Mouse (Mus musculus): Measurements from ENCODE around the gene Alad. TPM values are rescaled to one million over a fixed set of nuclear protein-coding genes. Genes with fewer than 3 reads are reported as not detected.
A peak's percentile ranks its signal among the peaks of the same experiment; 100 is the strongest.

Alad gene
- 10 to 100 TPM; 31.5 to 33.7 TPM for total RNA-seq (2021)
- long read RNA-seq, transcript Alad-201 (12 exons, 1,206 nt), result major isoform, 43 of 51 reads
- long read RNA-seq, partial matches to known transcripts, result 2 of 51 reads
- long read RNA-seq, other reads (novel, unspliced or antisense), result 5 of 51 reads

DNA sequence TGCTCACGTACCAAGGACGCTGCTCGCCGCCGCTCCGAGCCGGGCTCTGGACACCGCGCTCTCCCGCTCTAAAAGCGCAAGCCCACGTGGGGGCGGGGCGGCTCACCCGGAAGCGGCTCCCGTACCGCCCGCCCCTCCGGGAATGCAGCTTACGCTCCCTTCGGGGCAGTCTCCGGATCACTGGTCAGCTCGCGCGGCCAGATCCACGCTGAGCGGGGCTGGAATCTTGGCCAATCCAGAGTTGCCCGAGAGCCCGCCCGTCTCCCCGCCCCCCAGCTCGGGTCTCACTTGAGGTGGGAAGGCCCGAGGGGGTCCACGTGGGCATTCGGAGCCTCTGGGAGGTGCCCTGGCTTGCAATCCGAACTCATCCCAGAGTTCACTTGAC, at the start of gene Alad:
Alad (minus strand) TSS at position 70 of the 385 bp plus-strand sequence.
- DNase-seq (ENCODE audit: low spot score in 2 of 2), result peak; percentile 70 to 81

GRCm38 (mm10) chr4:62568359-62568758, 48.6 kb upstream of the Alad start:
- DNase-seq (ENCODE audit: low spot score in 2 of 2), result no peak

- DNase-seq (ENCODE audit: low spot score in 2 of 2), result no peak
Measured at GRCm38 (mm10) chr4:62567696-62568095, 48.0 kb upstream of the Alad start.

- DNase-seq (ENCODE audit: low spot score in 2 of 2), result no peak
Measured at GRCm38 (mm10) chr4:62566530-62566929, 46.8 kb upstream of the Alad start.

- no peak for DNase-seq (ENCODE audit: low spot score in 2 of 2)
Measured at GRCm38 (mm10) chr4:62562006-62562405, 42.3 kb upstream of the Alad start.

- DNase-seq (ENCODE audit: low spot score in 2 of 2), result no peak
Measured at GRCm38 (mm10) chr4:62561630-62562001, 41.9 kb upstream of the Alad start.

GRCm38 (mm10) chr4:62560963-62561629, 41.4 kb upstream of the Alad start:
- DNase-seq (ENCODE audit: low spot score in 2 of 2), result peak; percentile 49 to 89

DNA sequence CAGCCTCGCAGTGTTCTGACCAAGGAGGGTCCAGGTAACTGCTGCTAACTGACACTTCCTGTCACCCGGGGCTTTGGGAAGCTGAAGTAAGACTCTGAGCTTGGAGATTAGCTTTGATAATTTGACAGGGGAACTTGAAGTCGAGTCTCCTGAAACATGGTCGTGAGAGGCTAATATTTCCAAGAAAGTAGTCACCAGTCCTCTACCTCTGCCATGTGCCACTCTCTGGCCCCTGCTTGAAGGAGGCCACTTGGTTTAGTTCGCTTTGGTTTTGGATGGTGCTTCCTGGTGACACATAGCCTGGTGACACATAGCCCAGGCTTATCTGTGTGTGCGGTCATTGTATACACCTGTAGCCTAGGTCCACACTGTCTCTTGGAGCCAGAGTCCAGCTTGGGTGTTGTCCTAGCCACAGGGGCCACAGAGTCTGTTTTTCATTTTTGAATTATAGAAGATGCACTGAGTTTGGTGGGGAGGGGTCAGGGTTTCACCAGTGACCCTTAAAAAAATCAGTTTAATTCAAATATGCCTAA, 40.1 kb upstream of the Alad start, which contains the start of gene Rgs3:
Rgs3 (plus strand) TSS at position 51 of the 533 bp plus-strand sequence.
- DNase-seq (ENCODE audit: low spot score in 2 of 2), result no peak

- DNase-seq (ENCODE audit: low spot score in 2 of 2), result no peak
Measured at GRCm38 (mm10) chr4:62557436-62557835, 37.7 kb upstream of the Alad start.

GRCm38 (mm10) chr4:62551966-62552365, 32.2 kb upstream of the Alad start:
- DNase-seq (ENCODE audit: low spot score in 2 of 2), result no peak

GRCm38 (mm10) chr4:62544801-62545200, 25.1 kb upstream of the Alad start:
- DNase-seq (ENCODE audit: low spot score in 2 of 2), result no peak

GRCm38 (mm10) chr4:62543782-62544181, 24.1 kb upstream of the Alad start:
- DNase-seq (ENCODE audit: low spot score in 2 of 2), result no peak

DNA sequence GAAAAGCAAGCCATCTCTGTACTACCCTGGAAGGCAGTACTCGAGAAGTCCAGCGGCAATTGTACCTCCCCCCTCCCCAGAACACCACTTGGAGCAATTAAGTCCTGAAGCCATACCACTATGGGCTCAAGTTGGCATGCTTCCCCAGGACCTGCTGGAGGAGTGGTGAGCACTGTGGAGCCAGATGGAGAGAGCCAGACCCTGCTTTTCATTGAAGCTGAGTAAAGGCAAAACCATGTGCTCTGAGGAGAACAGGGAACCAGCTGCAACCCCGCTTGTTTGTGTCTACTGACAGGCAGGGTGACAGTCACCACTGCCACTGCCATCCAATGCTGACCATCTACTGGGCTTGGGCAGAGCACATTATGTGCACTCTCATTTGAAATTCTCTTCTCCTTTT, 22.1 kb upstream of the Alad start:
- DNase-seq (ENCODE audit: low spot score in 2 of 2), result peak in 1 of 2 experiments; percentile 11

DNA sequence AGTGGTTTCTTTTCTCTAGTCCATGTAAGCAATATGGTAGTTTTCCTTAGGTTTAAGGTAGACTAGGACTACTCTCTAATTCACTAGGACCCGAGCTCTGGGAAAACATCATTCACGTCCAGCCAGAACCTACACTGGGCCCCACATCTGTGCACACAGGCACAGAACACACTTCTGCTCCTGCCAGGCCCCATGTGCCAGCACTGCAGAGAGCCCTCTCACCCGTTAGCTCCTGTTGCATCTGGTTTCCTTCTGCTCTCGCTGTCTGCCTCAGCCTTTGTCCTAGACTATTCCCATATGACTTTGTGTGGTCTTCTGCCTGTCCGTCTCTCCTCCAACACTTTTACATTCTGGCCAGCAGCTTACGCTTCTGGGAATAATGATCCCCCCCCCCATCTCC, 14.0 kb upstream of the Alad start:
- no peak for DNase-seq (ENCODE audit: low spot score in 2 of 2)

GRCm38 (mm10) chr4:62527655-62528054, 7.9 kb upstream of the Alad start:
- DNase-seq (ENCODE audit: low spot score in 2 of 2), result no peak

DNA sequence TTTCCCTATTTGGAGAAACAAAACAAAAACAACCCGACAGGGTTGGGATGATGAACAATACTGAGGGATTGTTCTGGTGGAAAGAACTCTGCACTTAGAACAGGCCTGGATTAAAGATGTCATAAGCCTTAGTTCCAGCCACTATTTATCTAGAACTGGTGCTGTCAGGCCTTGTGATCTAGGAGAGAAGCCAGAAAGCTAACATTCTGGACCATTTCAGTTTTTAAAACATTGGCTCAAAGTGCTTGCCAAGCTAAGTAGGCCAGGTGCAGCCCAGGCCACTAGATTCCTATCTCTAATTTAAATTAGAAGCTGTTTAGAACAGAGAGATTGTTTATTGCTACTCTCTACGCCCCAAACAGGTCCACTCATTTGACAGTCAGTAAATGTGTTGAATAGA, 6.5 kb upstream of the Alad start:
- DNase-seq (ENCODE audit: low spot score in 2 of 2), result no peak

GRCm38 (mm10) chr4:62525489-62525811, 5.7 kb upstream of the Alad start:
- no peak for DNase-seq (ENCODE audit: low spot score in 2 of 2)

- DNase-seq (ENCODE audit: low spot score in 2 of 2), result peak; percentile 94 to 97
Measured at GRCm38 (mm10) chr4:62524651-62525488, 5.2 kb upstream of the Alad start, which contains the start of the genes Pole3 and 4933430I17Rik. TSS of gene Pole3 (minus strand) at chr4:62525068. TSS of gene 4933430I17Rik (plus strand) at chr4:62525369.

- no peak for DNase-seq (ENCODE audit: low spot score in 2 of 2)
Measured at GRCm38 (mm10) chr4:62520892-62521400, 1.2 kb upstream of the Alad start.

DNA sequence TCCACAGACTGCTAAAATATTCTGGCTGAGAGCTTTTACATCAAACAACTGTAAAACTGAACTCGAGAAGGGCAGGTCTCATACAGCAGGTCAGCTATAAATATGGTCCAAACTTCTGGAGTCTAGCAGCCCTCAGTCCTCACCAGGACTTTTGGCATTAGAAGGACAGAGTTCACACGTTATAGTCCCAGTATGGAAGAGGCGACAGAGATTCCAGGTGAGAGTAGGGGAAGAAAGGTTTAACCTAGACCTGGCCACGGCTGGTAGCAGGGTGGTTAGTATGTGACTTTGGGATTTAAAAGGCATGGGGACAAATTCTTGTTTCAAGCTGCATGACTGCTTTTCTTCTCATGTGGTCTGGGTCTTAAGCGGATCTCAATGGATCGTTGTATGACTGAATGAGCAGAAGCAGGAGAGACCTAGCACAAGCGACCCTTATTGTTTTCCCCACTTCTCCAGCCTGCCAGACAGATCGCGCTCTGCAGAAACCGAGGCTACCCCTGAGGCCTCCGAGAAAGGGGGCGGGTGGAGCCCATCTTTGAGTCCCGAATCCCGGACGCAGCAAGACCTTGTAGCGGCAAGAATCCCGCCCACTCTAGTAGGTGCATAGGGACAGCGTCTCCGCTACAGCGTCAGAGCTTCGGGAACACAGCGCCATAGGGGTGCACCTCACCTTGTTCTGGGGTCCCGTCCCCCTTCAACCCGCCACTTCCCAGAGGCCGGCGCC, 433 bp downstream of the Alad start:
- no peak for DNase-seq (ENCODE audit: low spot score in 2 of 2)

All from layer of hippocampus, adult 18-20 months (tissue).